Mouse (Mus musculus) stomach, postnatal 0 days (tissue): Measurements from ENCODE around the gene Gmppa. TPM values are rescaled to one million over a fixed set of nuclear protein-coding genes. Genes with fewer than 3 reads are reported as not detected.

Experiments used
- ATAC-seq: fragments of 200-750 bp; cut with Nextera tagmentation; 2 replicates; pipeline ENCODE4 v1.8.0; 2017; ENCODE audit not compliant: low FRiP score, low TSS enrichment
- DNase-seq: peaks from one replicate; pipeline ENCODE4 v3.0.0-alpha.2; 2016; ENCODE audit warnings: low spot score
- H3K27ac ChIP-seq: fragments of 300-500 bp; sonication (generic); replicated peaks from 2 replicates; pipeline ENCODE4 v1.5.1; 2014; ENCODE audit warnings: mild to moderate bottlenecking, control low read depth
- H3K27me3 ChIP-seq: fragments of 300-500 bp; sonication (generic); 2 replicates; pipeline ENCODE4 v1.6.1; 2014; ENCODE audit warnings: low read length; ENCODE audit not compliant: control insufficient read depth, insufficient read depth
- H3K36me3 ChIP-seq: fragments of 300-500 bp; sonication (generic); 2 replicates; pipeline ENCODE4 v1.6.1; 2014; ENCODE audit warnings: low read length, mixed read lengths; ENCODE audit not compliant: control insufficient read depth, insufficient read depth
- H3K4me1 ChIP-seq: fragments of 300-500 bp; sonication (generic); replicated peaks from 2 replicates; pipeline ENCODE4 v1.6.1; 2014; ENCODE audit warnings: antibody characterized with exemption; ENCODE audit not compliant: control insufficient read depth, insufficient read depth
- H3K4me2 ChIP-seq: fragments of 300-500 bp; sonication (generic); replicated peaks from 2 replicates; pipeline ENCODE4 v1.6.1; 2014; ENCODE audit warnings: low read depth, mild to moderate bottlenecking, control low read depth, moderate library complexity
- H3K4me3 ChIP-seq: fragments of 300-500 bp; sonication (generic); 2 replicates; pipeline ENCODE4 v1.5.1; 2014; ENCODE audit warnings: low read depth, low read length, control low read depth
- H3K9ac ChIP-seq: fragments of 300-500 bp; sonication (generic); 2 replicates; pipeline ENCODE4 v1.6.1; 2014; ENCODE audit warnings: mild to moderate bottlenecking, low read length, control low read depth, mixed read lengths
- H3K9me3 ChIP-seq: fragments of 300-500 bp; sonication (generic); 2 replicates; pipeline ENCODE4 v1.6.1; 2016; ENCODE audit warnings: low read length; ENCODE audit not compliant: control insufficient read depth
- CTCF ChIP-seq: IDR thresholded peaks from 2 replicates; pipeline ENCODE4 v1.5.1; 2016; ENCODE audit warnings: antibody characterized with exemption, low read depth, mild to moderate bottlenecking, moderate library complexity
- EP300 ChIP-seq: optimal IDR thresholded peaks from 2 replicates; pipeline ENCODE3; 2016; ENCODE audit warnings: antibody characterized with exemption
- WGBS: fragments of 180-500 bp; shearing (Covaris S2); extraction: QIAGEN DNeasy Blood & Tissue Kit; methylation state at CpG from one replicate; pipeline ENCODE4 v1.1.7; 2014; 5-methylcytosine and 5-hydroxymethylcytosine counted together
- polyA plus RNA-seq: library from polyadenylated mRNA; unstranded; fragments of >200 nt; fragmentation: Nextera tagmentation; extraction: Ambion mirVana; gene quantifications from 2 replicates; pipeline ENCODE4 v1.2.1, GENCODE M21; 2015

Gene Gmppa
- polyA plus RNA-seq, 1 experiment from 2014 or later = 85.2 TPM

DNA sequence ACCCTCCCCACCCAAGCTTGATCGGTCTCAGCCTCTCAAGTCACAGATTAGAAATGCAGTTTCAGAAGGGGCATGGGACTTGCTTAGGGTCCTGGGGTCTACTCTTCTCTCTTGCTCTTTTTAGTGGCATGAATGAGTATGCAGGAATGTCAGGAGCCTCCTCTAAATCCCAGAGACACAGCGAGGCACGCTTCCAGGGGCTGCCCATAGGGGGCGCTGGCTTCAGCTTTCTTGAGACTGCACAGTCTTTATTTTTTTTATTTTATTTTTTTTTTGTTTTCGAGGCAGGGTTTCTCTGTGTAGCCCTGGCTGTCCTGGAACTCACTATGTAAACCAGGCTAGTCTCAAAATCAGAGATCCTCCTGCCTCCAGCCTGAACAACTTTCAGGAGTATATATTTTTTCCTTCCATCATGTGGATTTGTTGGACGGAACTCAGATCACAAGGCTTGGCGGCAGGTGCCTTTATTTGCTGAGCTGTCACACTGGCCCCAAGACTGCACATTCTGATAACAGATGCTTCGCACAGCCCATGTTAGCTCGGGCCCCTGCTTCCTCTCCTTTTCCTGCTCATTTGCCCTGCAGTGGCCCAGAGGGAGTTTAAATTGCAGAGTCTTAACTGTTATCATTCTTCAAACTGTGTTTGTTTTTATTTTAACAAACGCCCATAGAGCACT, 9.8 kb upstream of the Gmppa start:
- Histone ChIP-seq H3K36me3 (no peaks in the 10 kb centered on the region; the same call in 1 of the 2 replicates), H3K4me3 (no peak overlapping the region), H3K4me1 (no peaks in the 10 kb centered on the region), H3K27me3 (no peaks in the 10 kb centered on the region), H3K9ac (no peak overlapping the region), H3K9me3 (no peaks in the 10 kb centered on the region), H3K4me2 (no peak overlapping the region), H3K27ac (no peak overlapping the region)
- peak; percentile 75 for TF ChIP-seq CTCF
- no peak for TF ChIP-seq EP300
- 29% methylated on average over 10 of the region's 10 CpGs for WGBS
- DNase-seq (peak; percentile 76), ATAC-seq (no peak)

DNA sequence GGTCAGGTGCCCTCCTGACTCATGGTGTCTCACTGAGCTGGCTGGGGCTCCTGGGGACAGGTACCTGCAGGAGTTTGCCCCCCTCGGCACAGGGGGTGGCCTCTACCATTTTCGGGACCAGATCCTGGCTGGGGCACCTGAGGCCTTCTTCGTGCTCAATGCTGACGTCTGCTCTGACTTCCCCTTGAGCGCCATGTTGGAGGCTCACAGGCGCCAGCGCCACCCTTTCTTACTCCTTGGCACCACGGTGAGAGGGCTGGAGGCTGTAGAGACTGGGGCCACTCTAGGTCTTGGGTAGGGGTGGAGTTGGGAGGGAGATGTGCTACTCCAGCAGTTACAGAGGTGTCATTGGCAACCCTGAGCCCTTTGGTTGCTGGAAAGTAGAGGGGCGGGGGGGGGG, 3.1 kb downstream of the Gmppa start:
- no peaks in the 10 kb centered on the region for H3K27me3 ChIP-seq
- no peak for ATAC-seq
- TF ChIP-seq CTCF (no peak), EP300 (no peak)
- no peaks in the 10 kb centered on the region for H3K9me3 ChIP-seq
- H3K4me1 ChIP-seq = peaks cover 5% of the 10 kb centered on the region; the same call in 1 of the 2 replicates
- peaks cover 13% of the 10 kb centered on the region for H3K36me3 ChIP-seq
- no peak overlapping the region for H3K4me2 ChIP-seq
- H3K4me3 ChIP-seq = no peak overlapping the region
- DNase-seq = no peak
- no peak overlapping the region for H3K9ac ChIP-seq
- no peak overlapping the region for H3K27ac ChIP-seq
- WGBS = 87% methylated on average over 8 of the region's 9 CpGs

DNA sequence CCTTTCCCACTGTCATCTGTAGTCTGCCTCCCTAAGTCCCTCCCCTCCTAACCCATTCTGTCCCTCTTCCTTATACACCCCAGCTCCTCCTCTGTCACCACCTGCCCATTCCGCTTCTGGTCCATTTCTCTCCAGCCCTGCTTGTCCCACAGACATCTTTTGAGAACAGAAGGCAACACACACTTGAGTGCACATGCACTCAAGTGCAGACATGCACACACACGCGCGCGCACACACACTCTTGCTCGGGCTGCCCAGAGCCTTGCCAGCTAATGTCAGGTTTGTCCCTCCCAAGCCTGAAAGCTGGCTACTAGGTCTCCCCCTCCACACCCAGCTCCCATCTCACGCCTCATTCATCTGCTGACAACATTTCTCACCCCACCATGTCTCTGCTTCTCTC, 4.9 kb downstream of the Gmppa start:
- TF ChIP-seq EP300 (no peak), CTCF (no peak)
- DNase-seq (no peak), ATAC-seq (no peak)
- no peaks in the 10 kb centered on the region for H3K9me3 ChIP-seq
- H3K4me3 ChIP-seq = no peak overlapping the region
- no peaks in the 10 kb centered on the region for H3K27me3 ChIP-seq
- WGBS = 89% methylated on average over 7 of the region's 7 CpGs
- H3K9ac ChIP-seq = no peak overlapping the region
- H3K36me3 ChIP-seq = peaks cover 13% of the 10 kb centered on the region
- no peak overlapping the region for H3K27ac ChIP-seq
- H3K4me2 ChIP-seq = no peak overlapping the region
- peaks cover 5% of the 10 kb centered on the region; the same call in 1 of the 2 replicates for H3K4me1 ChIP-seq

DNA sequence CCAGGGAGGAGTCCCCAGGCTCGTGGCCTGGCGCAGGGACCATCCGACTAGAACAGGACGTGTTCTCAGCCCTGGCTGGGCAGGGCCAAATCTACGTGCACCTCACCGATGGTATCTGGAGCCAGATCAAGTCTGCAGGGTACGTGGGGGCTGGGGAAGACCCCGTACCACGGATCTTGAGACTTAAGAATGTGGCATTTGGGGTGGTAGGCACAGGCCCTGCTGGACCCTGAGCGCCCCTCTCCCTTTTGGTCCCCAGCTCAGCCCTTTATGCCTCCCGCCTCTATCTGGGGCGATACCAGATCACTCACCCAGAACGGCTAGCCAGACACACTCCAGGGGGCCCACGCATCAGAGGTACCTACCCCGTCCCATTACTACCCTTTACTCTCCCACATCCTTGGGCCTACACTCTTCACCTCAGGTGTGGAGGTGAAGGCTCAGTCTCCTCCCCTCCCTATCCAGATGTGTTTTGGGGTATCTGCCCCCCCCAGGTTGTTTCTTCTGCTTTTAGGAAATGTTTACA, 5.8 kb downstream of the Gmppa start:
- H3K27ac ChIP-seq = no peak overlapping the region
- TF ChIP-seq EP300 = no peak
- no peak for TF ChIP-seq CTCF
- H3K27me3 ChIP-seq = no peaks in the 10 kb centered on the region
- DNase-seq (no peak), ATAC-seq (no peak)
- H3K9me3 ChIP-seq = no peaks in the 10 kb centered on the region
- H3K4me1 ChIP-seq = peaks cover 4% of the 10 kb centered on the region; the same call in 1 of the 2 replicates
- no peak overlapping the region for H3K9ac ChIP-seq
- H3K4me3 ChIP-seq = no peak overlapping the region
- no peak overlapping the region for H3K4me2 ChIP-seq
- peaks cover 13% of the 10 kb centered on the region for H3K36me3 ChIP-seq
- 92% methylated on average over 15 of the region's 15 CpGs for WGBS

DNA sequence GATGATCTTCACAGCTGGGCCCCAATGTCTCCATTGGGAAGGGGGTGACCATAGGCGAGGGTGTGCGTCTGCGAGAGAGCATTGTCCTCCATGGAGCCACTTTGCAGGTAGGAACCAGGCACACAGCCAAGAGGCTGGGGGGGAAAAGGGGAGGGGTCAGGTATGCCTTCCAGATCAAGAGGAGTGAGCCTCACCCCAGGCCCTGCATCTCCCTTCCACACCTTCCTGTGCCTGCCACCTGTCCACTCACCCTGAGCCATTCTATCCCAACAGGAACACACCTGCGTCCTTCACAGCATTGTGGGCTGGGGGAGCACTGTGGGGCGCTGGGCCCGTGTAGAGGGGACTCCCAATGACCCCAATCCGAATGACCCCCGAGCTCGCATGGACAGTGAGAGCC, 6.4 kb downstream of the Gmppa start:
- no peaks in the 10 kb centered on the region for H3K9me3 ChIP-seq
- H3K27ac ChIP-seq = no peak overlapping the region
- H3K27me3 ChIP-seq = peaks cover 2% of the 10 kb centered on the region; the same call in 1 of the 2 replicates
- no peak overlapping the region for H3K4me3 ChIP-seq
- DNase-seq (no peak), ATAC-seq (no peak)
- peaks cover 13% of the 10 kb centered on the region for H3K36me3 ChIP-seq
- H3K9ac ChIP-seq = no peak overlapping the region
- TF ChIP-seq EP300 (no peak), CTCF (no peak)
- H3K4me2 ChIP-seq = no peak overlapping the region
- peaks cover 2% of the 10 kb centered on the region; the same call in 1 of the 2 replicates for H3K4me1 ChIP-seq
- 70% methylated on average over 9 of the region's 9 CpGs for WGBS

DNA sequence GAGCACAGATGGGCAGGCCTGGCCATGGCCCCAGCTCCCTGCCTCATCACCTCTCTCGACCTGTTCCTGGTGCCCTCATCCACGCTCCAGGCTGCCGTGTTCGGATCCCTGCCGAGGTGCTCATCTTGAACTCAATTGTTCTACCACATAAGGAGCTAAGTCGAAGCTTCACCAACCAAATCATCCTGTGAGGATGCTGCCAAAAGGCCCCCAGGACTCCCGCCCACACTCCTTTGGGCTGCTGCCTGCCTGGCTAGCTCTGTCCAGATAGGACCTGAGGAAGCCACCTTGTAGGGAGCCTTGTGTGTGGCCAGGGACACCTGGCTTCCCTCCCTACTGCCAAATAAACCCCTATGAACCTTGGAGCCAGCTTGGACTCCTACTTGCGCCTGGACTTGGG, 7.1 kb downstream of the Gmppa start:
- no peak overlapping the region for H3K9ac ChIP-seq
- WGBS = 58% methylated on average over 8 of the region's 8 CpGs
- H3K4me3 ChIP-seq = no peak overlapping the region
- no peak overlapping the region for H3K27ac ChIP-seq
- ATAC-seq (no peak), DNase-seq (no peak)
- H3K4me1 ChIP-seq = 0 out of 2 replicates have a peak, but pooled peaks cover 5% of the 10 kb centered on the region
- H3K36me3 ChIP-seq = peaks cover 13% of the 10 kb centered on the region
- TF ChIP-seq EP300 (no peak), CTCF (no peak)
- peaks cover 2% of the 10 kb centered on the region; the same call in 1 of the 2 replicates for H3K27me3 ChIP-seq
- H3K4me2 ChIP-seq = no peak overlapping the region
- H3K9me3 ChIP-seq = no peaks in the 10 kb centered on the region
